Mouse (Mus musculus) mouse trophoblast stem cell (cell line): ENCODE data around the gene Rxra.

Source experiments
- in situ Hi-C, 2 experiments: fragments of 300-500 bp; cut with MseI, MboI; formaldehyde crosslinking; loops; 2 replicates in 1 of 2; 3 replicates in 1 of 2; pipeline ENCODE4 v1.15.1; 2025

Rxra gene

GRCm38 (mm10) chr2:27738396-27738795 lies 62.2 kb downstream of the Rxra start:
- in situ Hi-C loops: no loop called here

DNA sequence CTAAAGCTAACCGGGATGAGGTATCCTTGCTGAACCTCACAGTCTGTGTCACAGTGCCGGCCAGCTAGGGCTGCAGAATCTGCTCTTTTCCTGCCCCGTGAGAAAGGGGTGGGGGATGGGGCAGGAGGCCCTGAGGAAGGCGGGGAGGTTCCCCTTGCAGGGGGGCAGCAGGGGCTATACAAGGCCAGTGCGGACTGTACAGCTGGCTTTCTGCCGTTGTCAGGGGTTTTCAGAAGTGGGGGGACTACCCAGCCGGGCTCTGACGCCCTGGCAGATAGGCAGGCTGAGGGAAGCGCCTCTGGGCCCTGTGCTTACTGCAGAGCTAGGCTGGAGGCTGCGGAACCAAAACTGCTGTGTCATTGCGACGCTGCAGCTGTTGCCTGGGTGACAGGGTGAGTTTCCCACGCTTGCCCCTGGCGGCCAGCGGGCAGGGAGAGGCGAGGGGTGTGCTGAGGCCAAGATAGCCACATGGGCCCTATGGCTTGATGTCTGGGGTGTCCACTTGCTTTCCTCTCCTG lies 63.9 kb downstream of the Rxra start:
- in situ Hi-C loops: no loop called here

DNA sequence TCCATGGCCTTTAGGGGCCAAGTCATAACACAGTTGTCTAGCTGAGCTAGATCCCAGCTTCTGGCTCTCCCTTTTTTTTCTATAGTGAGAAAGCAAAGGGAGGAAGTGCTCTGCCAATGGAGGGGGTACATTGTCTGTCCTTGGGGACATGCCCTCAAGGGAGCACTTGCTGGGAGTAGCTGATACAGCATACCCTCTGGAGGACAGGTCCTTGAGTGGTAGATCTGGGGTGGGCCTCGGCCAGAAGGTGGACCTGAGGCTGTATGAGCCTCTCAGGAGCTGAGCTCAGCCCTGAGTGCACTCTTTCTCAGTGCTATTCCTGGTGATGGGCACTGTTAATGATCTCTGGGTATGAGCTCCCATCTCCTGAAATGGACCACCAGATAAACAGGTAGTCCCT lies 66.9 kb downstream of the Rxra start:
- in situ Hi-C loops: no loop called here

- in situ Hi-C loops: no loop called here
These were observed 67.8 kb downstream of the Rxra start for GRCm38 (mm10) chr2:27743863-27744611.

DNA sequence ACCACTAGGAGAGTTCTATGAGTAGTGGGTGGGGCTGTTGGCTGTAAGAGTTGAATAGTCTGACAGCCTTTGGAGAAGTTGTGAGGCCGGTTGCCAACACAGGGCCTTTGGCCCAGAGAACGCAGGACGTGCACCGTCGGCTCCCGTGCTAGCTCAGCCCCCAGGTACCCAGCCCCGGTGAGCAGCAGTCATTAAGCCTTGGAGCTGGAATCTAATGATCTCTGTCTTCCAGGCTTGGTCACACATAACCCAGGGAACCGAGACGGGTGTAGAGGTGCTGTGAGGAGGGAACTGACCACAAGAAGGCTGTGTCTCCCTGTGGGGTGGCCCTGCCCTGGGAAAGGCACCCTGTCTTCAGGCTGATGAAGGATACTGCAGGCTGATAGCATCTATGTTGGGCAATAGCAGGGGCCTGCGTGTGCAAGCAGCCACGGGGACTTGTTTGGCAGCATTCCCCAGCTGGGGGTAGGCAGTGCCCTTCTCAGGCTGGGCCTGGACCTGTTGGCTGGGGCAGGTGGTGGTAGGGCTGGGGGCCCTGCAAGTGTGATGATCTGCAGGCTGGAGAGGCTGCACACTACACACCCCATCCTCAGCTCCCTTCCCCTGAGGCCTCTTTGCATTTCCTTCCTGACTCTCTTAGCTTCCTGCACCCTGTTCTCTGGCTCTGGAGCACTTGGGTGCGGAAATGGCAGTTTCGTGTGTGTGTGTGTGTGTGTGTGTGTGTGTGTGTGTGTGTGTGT lies 68.5 kb downstream of the Rxra start:
- in situ Hi-C loops: no loop called here

DNA sequence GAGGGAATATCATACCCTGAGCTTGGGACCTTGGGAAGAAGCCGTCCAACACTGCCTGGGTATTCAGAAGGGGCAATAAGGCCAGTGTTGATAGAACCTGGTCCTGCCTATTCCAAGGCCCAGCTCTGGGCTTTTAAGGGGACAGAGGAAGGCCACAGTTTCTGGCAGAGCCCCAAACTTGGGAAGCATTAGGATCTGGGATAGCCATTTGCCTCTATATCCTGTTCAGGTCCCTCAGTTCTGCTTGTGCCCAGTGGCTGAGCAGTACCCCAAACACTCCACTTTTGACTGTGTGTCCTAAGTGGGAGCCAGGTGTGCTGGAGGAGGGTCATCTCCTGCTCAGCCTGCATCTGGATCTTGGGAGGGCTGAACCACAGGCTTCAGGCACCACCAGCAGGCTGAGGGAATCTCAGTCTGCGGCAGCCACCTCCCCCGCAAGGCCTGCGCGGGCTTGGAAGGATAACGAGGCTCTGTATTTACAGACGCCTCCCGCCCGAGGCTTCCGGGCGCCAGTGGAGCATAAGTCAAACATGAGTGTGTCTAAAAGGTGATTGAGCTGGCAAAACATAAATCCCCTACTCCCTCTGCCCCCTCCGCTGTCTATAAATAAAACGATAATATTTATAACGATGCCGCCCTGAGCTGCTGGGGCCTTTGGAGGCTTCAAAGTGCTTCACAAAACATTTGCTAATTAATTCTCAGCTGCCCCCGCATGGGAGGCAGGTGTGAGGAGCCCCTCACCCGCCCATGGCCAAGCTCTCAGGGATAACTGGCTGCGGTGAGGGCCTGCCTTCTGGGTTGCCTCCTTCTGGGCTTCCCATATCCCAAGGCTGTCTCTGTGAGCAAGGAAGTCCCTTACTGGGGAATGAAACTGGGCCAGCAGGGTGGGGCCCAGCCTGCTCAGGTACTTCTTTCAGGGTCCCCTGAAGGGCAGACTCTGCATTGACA lies 69.7 kb downstream of the Rxra start:
- in situ Hi-C loops: no loop called here

DNA sequence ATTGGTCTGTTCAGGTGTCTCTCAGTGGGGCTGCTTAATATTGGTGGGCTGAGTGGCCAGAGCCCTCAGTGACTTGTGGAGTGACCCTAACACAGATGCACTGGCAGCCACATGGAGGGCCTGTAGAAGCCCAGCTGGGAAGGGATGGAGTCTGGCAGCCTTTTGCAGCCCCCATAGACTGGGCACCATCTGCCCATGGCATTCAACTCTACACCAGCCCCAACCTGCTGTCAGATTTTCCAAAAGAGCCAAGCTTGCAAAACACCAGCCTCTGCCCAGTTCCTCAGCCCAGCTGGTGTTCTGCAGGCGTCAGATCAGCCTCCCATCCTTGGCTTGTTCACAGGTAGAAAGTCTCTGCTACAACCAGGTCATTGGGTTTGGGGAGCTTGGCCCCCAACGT lies 70.6 kb downstream of the Rxra start:
- in situ Hi-C loops: no loop called here

- in situ Hi-C loops: no loop called here
These were observed 72.7 kb downstream of the Rxra start for GRCm38 (mm10) chr2:27748984-27749383.

DNA sequence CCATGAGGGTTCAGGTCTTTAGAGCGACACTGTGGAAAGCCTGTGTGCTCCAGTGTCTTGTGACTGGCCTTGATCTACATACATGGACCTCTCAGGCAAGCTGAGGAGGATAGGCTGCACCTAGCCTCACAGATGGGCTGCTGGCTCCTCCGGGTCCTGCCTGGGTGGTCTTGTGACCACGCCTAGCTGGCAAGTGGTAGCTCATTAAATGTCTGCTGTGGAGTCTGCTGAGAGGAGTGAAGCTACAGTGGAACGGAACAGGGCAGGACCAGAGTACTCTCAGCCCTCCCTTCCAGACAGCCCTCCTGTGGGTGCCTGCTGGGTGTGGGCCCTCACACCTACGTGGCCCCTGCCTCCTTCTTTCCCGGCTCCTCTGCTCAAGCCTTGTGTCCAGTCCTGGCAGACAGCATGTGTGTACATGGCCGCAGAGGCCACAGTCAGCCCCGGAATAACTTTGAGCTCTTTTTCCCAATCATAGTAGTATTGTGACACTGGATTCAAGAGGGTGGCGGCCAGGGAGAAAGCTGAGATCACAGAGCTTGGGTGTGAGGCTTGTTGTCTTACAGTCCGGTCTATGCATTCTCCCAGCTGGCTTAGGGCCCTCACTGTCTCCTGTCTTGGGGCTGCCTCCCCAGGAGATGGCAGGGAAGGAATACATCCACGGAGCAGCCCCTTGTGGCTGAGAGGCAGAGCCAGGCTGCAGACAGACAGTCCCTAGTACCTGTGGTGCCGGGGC lies 74.3 kb downstream of the Rxra start:
- in situ Hi-C loops: no loop called here

GRCm38 (mm10) chr2:27751135-27751519 lies 74.9 kb downstream of the Rxra start:
- in situ Hi-C loops: no loop called here

- in situ Hi-C loops: no loop called here
These were observed 75.6 kb downstream of the Rxra start for GRCm38 (mm10) chr2:27751803-27752202.

DNA sequence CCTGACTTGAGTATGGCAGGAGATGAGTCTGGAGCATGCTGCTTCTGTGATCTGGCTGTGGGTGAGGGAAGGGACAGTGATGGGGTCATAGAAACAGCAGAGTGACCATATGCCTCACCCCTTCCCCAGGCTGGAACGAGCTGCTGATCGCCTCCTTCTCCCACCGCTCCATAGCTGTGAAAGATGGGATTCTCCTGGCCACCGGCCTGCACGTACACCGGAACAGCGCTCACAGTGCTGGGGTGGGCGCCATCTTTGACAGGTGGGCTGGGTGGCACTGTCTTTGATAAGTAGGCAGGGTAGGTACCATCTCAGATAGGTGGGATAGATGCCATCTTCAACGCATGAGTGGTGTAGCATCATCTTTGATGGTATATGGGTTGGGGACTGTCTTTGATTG lies 77.9 kb downstream of the Rxra start:
- in situ Hi-C loops: no loop called here

- in situ Hi-C loops: no loop called here
These were observed 79.9 kb downstream of the Rxra start for GRCm38 (mm10) chr2:27755986-27756641.

- in situ Hi-C loops: no loop called here
These were observed 82.4 kb downstream of the Rxra start for GRCm38 (mm10) chr2:27758414-27759301.

DNA sequence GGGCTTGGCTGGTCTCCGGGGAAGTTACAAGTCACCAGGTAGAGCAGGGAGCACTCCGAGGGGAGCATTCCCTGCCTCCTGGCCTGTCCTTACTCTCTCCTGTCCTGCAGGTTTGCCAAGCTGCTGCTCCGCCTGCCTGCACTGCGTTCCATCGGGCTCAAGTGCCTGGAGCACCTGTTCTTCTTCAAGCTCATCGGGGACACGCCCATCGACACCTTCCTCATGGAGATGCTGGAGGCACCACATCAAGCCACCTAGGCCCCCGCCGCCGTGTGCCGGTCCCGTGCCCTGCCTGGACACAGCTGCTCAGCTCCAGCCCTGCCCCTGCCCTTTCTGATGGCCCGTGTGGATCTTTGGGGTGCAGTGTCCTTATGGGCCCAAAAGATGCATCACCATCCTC lies 83.2 kb downstream of the Rxra start:
- in situ Hi-C loops: no loop called here

DNA sequence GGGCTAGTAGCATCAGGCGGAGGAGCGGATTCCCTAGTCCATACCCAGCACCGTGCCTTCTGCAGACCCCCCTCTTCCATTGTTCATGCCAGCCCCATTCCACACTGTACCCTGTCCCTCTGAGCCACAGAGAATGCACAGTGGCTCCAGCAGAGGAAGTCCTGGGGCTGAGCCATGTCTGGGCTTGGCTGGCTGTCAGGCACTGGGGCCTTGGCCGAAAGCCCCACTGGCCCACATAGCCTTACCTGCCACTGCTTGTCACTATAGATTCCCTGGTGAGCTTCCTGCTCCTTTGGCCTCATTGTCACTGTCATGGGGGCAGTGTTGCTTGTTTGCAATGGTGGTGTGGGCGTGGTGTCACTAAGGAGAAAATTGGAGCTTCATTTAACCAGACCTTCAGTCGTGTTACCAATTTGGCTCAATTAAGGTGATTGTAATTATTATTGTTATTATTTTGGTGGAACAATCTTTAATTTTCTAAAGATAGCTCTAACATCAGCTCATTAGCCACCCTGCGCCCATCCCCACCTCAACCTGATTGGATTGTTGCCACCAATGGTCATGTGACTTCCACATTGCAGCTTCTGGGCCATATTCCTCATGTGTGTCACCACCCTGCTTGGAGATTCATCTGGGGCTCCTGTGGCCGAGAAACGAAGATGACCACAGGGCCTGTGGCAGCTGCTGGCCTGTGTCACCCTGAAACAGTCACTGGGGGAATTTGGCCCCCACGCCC lies 85.2 kb downstream of the Rxra start:
- in situ Hi-C loops: loop anchor here (5.0 kb wide), 1 partner anchor 199 kb away; no protein-coding TSS in a partner anchor

- in situ Hi-C loops: loop anchor here (5.0 kb wide), 1 partner anchor 200 kb away; no protein-coding TSS in a partner anchor
These were observed 85.7 kb downstream of the Rxra start for GRCm38 (mm10) chr2:27761996-27762340.

GRCm38 (mm10) chr2:27762509-27762908 lies 86.3 kb downstream of the Rxra start:
- in situ Hi-C loops: loop anchor here (5.0 kb wide), 1 partner anchor 200 kb away; no protein-coding TSS in a partner anchor
